Mouse (Mus musculus): ENCODE results near the gene Gbp7.

- TF ChIP-seq CTCF (IDR thresholded peaks at IDR 0.05) (no peak), POLR2A (IDR thresholded peaks at IDR 0.05; ENCODE audit: insufficient read depth, low read depth, low read length) (no peak)
Measured at GRCm38 (mm10) chr3:142583067-142583466, 52.9 kb downstream of the Gbp7 start.

Data from heart, adult 2 months (tissue).